Mouse (Mus musculus): ENCODE measurements at regions not wholly inside any gene's neighbourhood (a gene's known extent, or its start where the extent isn't known, plus 50 kb on each side); places are given as distances from the start of the nearest gene placed in this dataset.

- TF ChIP-seq CTCF (IDR thresholded peaks at IDR 0.05; ENCODE audit: low read depth), result no peak
- no peak for TF ChIP-seq EP300 (IDR thresholded peaks at IDR 0.05; ENCODE audit: low read depth)
These were observed 57.8 kb upstream of the Arhgap18 start for GRCm38 (mm10) chr10:26695212-26695933.

All from liver, embryonic 14.5 days (tissue).